Mouse (Mus musculus) ZHBTc4 (cell line): ENCODE measurements around the gene Ankfy1.
"Not testable (repeated sequence)": the region's sequence is repeated elsewhere in the genome, so short reads cannot be mapped to it uniquely, and the experiment has no call there.

ENCODE experiments used
- DNase-seq: peaks from one replicate; pipeline ENCODE4 v3.0.0-alpha.2; 2011; ENCODE audit warnings: low read depth, low spot score

Gene Ankfy1

GRCm38 (mm10) chr11:72689551-72690510, at the start of gene Ankfy1:
Gene Ankfy1 (plus strand): TSS chr11:72690006.
- DNase-seq: peak; percentile 97

DNA sequence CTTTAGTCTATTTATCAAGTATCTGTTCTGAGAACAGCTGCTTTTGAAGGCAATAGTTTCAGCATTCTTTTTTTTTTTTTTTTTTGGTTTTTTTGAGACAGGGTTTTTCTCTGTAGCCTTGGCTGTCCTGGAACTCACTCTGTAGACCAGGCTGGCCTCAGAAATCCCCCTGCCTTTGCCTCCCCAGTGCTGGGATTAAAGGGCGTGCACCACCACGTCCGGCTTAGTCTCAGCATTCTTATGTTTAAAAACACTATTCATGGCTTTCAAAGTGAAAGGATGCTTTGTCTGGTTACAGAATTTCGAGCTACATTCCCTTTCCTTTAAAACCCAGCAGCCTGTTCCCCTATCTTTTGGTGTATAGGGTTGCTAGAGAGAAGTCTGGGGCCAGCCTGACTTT, 47.1 kb upstream of the Ankfy1 start:
- peak; percentile 72 for DNase-seq

DNA sequence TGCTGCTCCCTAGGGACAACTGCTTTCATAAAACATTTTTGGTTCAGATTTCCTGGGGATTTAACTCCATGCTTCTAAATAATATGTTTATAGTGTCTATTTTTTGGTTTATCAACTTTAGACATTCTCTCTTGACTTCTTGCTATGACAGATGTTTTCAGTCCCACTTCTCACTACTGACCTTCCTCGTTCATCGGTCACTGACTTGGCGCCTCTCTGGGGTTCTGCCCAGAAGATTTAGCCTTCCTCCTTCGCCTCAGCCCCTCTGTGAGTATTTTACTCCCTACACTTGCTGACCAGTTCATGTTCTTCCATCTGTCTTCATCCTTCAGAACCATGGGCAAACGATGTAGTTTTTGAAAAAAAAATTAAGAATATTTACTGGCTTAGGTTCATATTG, 44.4 kb upstream of the Ankfy1 start:
- DNase-seq: no peak

DNA sequence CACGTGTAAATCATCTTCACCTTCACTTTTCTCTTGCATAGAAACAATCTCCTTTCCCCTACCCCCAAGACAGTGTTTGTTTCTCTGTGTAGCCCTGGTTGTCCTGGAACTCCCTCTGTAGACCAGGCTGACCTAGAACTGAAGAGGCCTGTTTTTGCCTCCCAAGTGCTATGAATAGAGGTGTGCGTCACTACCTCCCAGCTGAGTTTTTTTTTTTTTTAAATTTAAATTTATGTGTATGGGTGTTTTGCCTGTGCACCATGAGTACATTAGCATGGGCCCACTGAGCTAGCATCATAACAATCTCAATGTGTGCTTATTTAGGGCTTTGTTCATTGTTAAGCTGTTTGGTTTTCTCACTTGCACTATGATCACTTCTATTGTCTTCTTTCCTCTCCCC, 39.5 kb upstream of the Ankfy1 start:
- no peak for DNase-seq

DNA sequence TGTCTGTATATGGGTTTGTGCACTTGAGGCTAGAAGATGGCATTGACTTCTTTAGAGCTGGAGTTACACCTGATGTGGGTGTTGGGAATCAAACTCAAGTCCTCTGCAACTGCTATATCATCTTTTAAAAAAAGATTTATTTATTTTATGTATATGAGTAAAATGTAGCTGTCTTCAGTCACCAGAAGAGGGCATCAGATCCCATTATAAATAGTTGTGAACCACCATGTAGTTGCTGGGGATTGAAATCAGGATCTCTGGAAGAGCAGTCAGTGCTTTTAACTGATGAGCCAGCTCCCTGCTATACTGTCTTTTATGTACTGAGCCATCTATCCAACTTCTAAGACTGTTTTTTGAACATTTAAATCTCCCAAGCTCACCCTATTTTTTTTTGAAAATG, 29.9 kb upstream of the Ankfy1 start:
- DNase-seq: peak; percentile 18

GRCm38 (mm10) chr11:72660359-72660758, 29.4 kb upstream of the Ankfy1 start:
- DNase-seq: no peak

GRCm38 (mm10) chr11:72664641-72665040, 25.2 kb upstream of the Ankfy1 start:
- no peak for DNase-seq

DNA sequence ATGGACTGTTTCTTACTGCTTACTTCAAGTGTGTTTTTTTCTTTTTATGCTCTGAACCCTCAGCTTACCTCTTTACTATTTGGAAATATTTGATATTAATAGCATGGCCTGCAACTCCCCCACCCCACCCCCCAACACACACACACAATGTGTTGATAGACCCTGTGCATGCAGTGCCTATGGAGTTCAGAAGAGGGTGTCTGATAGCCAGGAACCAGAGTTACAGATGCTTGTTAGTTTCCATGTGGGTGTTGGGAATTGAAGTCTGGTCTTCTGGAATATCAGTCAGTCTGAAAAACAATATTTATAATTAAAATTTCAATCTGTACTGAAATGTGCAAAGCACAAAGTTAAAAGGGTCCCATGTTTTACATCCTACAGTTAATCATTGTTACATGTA, 19.2 kb upstream of the Ankfy1 start:
- no peak for DNase-seq

DNA sequence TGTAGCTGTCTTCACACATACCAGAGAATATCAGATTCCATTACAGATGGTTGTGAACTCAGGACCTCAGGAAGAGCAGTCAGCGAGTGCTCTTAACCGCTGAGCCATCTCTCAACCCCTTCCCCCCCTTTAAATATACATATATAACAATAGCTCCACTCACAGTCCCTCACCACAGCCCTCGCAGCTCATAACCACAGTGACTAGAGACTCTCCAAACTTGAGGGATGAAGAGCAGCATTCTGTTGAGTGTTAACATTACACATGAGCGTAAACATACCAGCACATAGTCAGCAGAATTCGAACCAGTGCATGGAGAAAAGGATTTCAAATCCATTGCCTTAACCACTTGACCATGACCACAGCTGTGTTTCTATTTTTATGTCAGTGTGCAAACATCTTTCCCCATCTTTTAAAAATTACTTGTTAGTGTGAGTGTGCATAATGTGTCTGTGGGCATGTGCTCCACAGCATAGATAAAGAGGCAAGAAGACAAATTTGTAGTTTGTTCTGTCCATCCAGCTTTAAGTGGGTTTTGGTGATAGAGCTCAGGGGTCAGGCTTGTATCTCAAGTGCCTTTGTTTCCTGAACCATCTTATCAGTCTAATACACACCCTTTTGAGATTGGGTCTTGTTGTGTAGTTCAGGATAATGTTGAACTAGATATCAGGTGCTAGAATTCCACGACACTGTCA, 18.4 kb upstream of the Ankfy1 start:
- DNase-seq: no peak

DNA sequence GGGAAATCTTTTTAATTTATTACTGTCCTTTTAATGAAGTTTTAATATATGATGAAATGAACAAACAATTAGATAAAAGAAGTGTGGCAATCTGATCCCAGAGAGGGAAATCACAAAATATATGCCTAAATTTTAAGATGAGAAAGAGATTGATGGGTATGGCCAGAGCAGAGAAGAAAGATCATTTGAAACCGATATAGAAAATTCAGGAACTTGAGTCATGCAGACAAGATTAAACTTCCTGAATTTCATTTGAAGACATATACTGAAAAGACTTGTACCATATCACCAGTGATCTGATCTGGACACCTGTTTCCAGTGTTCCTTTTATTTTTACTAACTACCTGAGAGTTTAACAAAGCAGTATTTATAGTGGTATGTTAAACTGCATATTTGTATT, 17.4 kb upstream of the Ankfy1 start:
- no peak for DNase-seq

GRCm38 (mm10) chr11:72675280-72675679, 14.5 kb upstream of the Ankfy1 start:
- DNase-seq: peak; percentile 47

DNA sequence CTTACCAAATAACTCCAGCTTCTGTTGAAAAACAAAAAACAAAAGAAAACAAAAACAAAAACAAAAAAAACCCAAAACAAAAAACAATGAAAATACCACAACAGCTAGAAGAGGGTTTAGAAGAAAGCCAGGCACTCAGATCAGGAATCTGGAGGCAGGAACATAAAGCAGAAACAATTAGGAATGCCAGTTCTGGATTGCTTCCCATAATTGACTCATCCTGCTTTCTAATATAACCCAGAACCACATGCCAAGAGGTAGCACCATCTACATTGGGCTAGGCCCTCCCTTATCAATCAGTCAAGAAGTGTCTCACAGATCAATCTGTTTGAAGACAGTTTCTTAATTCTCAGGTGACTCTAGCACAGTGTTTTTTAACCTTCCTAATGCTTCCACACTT, 9.1 kb upstream of the Ankfy1 start:
- DNase-seq: no peak

GRCm38 (mm10) chr11:72683402-72683801, 6.4 kb upstream of the Ankfy1 start:
- no peak for DNase-seq

- no peak for DNase-seq
These were observed 3.1 kb upstream of the Ankfy1 start for GRCm38 (mm10) chr11:72686697-72687096.

- peak; percentile 40 for DNase-seq
These were observed 1.6 kb upstream of the Ankfy1 start for GRCm38 (mm10) chr11:72688242-72688641.

DNA sequence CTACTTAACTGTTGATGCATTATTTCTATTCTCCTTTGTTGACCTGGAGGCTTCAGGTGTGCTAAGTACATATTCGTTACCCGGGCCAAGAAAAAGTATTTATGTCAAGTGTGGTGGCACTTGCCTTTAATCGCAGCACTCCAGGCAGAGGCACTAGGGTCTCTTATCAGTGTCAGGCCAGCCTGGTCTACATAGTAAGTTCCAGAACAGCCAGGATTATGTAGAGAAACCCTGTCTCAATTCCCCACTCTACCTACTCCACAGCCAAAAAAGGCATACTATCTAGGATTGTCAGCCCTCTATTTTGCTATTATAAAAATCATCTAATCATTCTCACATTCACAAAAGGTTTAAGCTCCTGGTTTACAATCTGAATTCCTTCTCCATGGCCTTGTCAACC, 691 bp upstream of the Ankfy1 start:
- DNase-seq: no peak

- no peak for DNase-seq
These were observed 2.5 kb downstream of the Ankfy1 start for GRCm38 (mm10) chr11:72692353-72692752.

DNA sequence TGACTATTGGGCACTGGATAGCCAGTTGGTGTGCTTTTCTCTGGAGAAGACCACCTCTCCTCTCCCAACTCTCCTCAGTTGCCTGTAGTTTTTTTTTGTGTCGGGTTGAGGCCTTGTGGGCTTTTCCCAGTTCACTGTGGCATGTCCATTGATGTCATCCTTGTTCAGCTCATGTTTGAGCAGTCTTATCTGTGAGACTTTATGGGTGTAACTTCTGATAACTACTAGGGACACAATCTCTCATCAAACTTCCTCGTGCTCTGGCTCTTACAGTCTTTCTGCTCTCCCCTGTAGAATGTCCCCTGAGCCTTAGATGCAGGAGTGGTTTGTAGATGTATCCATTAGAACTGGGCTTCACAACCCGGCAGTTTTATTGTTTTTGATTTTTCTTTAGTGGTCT, 5.2 kb downstream of the Ankfy1 start:
- no peak for DNase-seq

DNA sequence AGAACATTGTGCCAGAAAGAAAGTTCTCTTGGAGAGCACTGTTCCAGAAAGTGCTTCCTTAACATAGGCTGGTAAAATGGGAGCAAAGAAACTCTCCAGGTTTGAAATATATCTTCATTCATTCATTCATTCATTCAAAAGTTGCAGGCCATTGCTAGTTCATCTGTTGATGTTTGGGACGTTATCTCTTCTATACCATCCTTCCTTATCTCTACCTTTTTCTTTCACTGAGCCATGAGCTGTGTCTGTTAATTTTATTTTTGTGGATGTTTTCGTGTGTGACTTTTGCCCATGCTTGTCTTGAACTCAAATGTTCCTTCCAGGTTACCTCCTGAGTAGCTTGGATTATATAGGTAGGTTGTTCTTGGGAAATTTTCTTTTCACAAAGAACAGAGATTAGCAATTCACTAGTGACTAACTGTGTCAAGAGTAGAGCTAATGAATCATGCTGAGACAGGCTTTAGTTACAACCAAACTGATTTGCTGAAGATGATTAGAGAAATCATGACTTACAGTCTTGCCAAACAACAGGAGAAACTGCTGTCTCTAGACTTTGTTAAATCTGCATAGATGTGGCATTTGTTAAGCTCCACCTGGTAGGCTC, 6.7 kb downstream of the Ankfy1 start:
- DNase-seq: no peak

- no peak for DNase-seq
These were observed 7.5 kb downstream of the Ankfy1 start for GRCm38 (mm10) chr11:72697323-72697722.

DNA sequence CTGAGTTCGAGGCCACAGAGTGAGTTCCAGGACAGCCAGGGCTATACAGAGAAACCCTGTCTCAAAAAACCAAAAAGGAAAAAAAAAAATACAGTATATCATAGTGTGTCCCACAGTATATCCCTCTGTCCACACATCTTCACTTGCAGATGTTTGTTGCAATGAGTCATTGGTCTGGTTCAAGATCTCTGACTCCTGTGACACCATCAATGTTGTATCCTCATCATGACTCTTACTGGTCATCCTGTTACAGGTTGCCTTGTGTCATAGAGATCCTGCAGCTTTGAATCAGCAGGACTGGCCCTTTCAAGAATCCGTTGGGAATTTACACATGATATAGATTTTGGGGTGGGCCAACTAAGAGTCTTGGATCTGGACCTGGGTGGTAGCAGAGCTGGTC, 15.3 kb downstream of the Ankfy1 start:
- DNase-seq: not testable (repeated sequence)

- no peak for DNase-seq
These were observed 22.9 kb downstream of the Ankfy1 start for GRCm38 (mm10) chr11:72712721-72713120.
